Mouse (Mus musculus): ENCODE results near the gene Hdgf. TPM values are rescaled to one million over a fixed set of nuclear protein-coding genes. Genes with fewer than 3 reads are reported as not detected.

Hdgf gene
- total and polyA plus RNA-seq, 2 experiments from 2014 or later: 121 to 160 TPM

DNA sequence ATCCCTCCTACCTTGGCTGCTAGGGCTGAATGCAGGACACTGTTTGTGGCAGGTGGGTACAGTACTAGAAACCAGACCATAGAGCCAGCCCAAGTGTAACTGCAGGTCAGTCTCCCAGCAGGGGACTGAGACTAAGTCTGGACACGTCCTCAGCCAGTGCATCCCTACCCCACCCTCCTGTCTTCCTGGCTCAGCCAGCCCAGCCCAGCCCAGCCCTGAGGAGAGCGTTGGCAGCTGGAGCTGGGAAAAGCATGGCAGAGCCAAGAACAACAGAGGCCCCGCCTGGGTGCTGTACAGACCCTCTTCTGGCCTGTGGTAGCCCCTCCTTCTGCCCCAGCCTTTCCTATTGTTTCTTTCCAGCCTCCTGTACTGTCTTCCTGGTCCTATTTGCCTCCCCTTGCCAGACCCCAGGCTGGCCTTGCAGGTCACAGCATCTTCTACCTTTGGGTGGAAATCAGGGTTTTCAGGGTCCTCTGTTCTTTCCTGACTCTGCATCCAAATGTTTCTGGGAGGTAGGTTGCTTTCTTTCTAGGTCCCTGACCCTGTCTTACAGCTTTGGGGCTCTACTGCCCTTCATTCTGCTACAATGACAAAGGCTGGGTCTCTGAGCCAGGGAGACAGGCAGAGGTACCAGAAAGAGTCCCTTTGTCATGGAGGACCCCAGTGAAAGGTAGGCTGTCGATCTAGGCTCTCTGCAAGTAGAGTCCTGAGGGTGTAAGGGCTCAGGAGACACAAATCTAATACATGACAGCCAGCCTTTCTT is 38.9 kb downstream of the Hdgf start:
- Histone ChIP-seq H3K27ac (ENCODE audit: low read depth, low read length) (no peak overlapping the region), H3K4me3 (ENCODE audit: low read depth, low read length) (no peak overlapping the region), H3K4me2 (ENCODE audit: low read depth) (no peak overlapping the region), H3K27me3 (ENCODE audit: insufficient read depth, low read length) (peaks cover 7% of the 10 kb centered on the region; the same call in 1 of the 2 replicates), H3K4me1 (ENCODE audit: insufficient read depth) (peaks cover 4% of the 10 kb centered on the region; the same call in 1 of the 2 replicates), H3K9me3 (ENCODE audit: low read length) (no peaks in the 10 kb centered on the region), H3K9ac (no peak overlapping the region), H3K36me3 (ENCODE audit: insufficient read depth) (peaks cover 24% of the 10 kb centered on the region)
- ATAC-seq (peak; percentile 40; the same call in 1 of the 2 replicates), DNase-seq (no peak)
- 16% methylated on average over 4 of the region's 4 CpGs for WGBS
- TF ChIP-seq CTCF (IDR thresholded peaks at IDR 0.05; ENCODE audit: low read depth): no peak

DNA sequence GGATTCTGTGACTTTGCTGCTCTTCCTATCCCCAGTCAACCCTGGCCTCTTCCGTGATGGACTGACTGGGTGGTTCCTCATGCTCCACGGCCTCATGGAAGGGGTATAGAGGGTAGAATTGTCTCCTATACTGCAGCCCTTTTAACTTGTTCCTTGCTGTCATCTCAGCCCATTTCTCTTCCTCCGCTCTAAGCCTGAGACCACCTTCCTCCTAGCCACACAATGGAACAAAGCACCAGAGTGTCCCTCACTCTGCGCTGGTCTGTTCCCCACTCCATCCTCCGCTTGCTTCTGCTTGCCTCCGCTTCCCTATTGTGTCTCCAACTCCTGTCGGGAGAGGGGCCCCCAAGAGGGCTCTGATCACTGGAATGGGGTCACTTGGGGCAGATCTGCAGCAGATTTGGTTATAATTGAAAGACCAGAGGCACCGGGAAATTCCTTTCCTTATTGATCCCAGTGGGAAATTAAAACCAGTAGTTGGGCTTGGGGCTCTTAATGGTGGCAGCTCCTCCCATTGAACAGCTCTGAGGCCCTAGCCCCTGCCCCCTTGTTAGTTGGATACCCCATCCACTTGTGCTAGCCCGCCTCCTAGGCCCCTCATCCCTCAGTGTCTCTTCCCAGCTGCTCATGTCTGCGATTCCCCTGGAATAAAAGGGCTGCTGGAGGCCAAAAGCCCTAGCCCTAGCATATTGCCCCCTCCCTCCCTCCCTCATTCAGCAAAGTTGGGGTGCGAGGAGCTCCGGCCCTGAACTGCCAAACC is 39.8 kb downstream of the Hdgf start:
- Histone ChIP-seq H3K4me2 (ENCODE audit: low read depth) (no peak overlapping the region), H3K36me3 (ENCODE audit: insufficient read depth) (peaks cover 17% of the 10 kb centered on the region), H3K9ac (no peak overlapping the region), H3K27me3 (ENCODE audit: insufficient read depth, low read length) (peaks cover 7% of the 10 kb centered on the region; the same call in 1 of the 2 replicates), H3K4me3 (ENCODE audit: low read depth, low read length) (no peak overlapping the region), H3K9me3 (ENCODE audit: low read length) (no peaks in the 10 kb centered on the region), H3K27ac (ENCODE audit: low read depth, low read length) (no peak overlapping the region), H3K4me1 (ENCODE audit: insufficient read depth) (peaks cover 4% of the 10 kb centered on the region; the same call in 1 of the 2 replicates)
- ATAC-seq: no peak
- TF ChIP-seq CTCF (IDR thresholded peaks at IDR 0.05; ENCODE audit: low read depth): no peak
- WGBS: 32% methylated on average over 12 of the region's 12 CpGs
- DNase-seq: no peak

DNA sequence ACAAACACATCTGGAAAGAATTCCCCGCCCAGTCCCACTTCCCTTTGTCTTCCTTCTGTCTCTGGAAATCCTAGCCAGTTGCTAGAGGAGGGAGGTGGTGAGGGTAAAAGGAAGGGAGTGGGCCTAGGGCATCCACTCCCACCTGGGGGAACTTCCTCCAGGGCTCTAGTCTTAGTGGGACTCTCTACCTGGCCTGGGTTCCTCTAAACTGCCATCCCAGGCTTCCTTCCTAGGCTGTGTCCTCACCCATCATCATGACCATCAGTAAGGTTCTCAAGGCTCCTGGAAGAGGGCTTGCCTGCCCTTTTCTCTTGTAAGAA is 40.4 kb downstream of the Hdgf start:
- no peak for ATAC-seq
- H3K4me3 ChIP-seq (ENCODE audit: low read depth, low read length): no peak overlapping the region
- H3K4me2 ChIP-seq (ENCODE audit: low read depth): no peak overlapping the region
- H3K36me3 ChIP-seq (ENCODE audit: insufficient read depth): peaks cover 11% of the 10 kb centered on the region
- 53% methylated on average over 1 of the region's 1 CpGs for WGBS
- TF ChIP-seq CTCF (IDR thresholded peaks at IDR 0.05; ENCODE audit: low read depth): no peak
- H3K27me3 ChIP-seq (ENCODE audit: insufficient read depth, low read length): peaks cover 7% of the 10 kb centered on the region; the same call in 1 of the 2 replicates
- H3K9ac ChIP-seq: no peak overlapping the region
- H3K27ac ChIP-seq (ENCODE audit: low read depth, low read length): no peak overlapping the region
- H3K9me3 ChIP-seq (ENCODE audit: low read length): no peaks in the 10 kb centered on the region
- peaks cover 4% of the 10 kb centered on the region; the same call in 1 of the 2 replicates for H3K4me1 ChIP-seq (ENCODE audit: insufficient read depth)
- no peak for DNase-seq

DNA sequence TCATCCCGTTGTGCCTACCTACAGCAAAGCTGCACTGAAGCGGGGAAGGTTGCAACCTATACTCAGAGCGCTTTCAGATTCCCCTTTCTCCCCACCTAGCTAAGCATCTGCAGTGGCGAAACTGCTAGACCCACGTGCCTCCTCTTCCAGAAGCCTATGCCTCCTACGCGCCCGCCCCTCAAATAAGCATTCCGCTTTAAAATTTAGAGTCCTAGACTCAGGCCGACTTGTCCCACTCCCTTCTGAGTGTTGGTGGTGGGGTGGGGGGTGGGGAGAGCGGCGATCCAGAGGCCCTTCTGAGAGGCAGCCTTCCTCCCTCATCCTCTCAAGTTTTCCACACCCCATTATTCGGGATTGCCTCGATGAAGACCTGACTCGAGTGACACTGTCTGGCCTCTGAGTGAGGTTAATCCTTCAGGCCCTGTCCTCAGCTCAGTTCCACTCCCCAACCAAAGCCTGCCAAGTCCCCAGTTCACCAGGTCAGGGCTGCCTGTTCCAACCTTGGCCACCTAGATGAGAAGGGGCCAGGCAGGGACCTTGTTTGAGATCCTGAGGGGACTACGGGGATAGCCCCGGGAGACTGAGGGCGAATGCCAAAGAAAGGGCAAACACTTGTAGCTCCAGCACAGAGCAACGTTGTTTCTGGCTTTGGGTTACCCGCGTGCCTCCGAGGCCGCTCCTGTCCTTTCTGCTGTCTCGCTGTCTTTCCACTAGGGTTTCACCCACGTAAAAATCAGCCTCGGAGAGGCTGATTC is 41.1 kb downstream of the Hdgf start:
- H3K4me1 ChIP-seq (ENCODE audit: insufficient read depth): peaks cover 4% of the 10 kb centered on the region; the same call in 1 of the 2 replicates
- ATAC-seq: peak; percentile 35; the same call in 1 of the 2 replicates
- 13% methylated on average over 26 of the region's 26 CpGs for WGBS

DNA sequence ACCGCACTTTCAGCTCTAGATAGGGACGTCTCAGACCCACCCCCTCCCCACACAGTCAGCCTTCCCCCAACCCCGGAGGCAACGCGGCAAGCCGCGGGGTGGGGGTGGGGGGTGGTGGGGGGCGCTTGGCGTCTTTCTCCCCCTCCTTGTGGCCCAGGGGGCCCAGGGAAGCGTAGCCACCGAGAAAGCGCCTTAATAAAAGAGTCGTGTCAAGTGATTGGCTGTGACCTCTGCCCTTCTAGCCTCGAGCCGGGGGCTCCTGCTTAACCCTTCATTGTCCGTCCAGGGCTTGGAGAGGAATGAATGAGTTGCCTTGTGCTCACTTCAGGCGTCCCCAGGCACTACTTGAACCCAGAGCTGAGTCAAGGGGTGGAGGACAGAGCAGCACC is 41.7 kb downstream of the Hdgf start:
- no peaks in the 10 kb centered on the region for H3K36me3 ChIP-seq (ENCODE audit: insufficient read depth)

More for the DNA sequence above, 41.1 kb downstream of the Hdgf start:
- Histone ChIP-seq H3K27me3 (ENCODE audit: insufficient read depth, low read length) (peaks cover 7% of the 10 kb centered on the region; the same call in 1 of the 2 replicates), H3K4me3 (ENCODE audit: low read depth, low read length) (peak overlapping the region; percentile 33), H3K4me2 (ENCODE audit: low read depth) (peak overlapping the region; percentile 58), H3K27ac (ENCODE audit: low read depth, low read length) (no peak overlapping the region), H3K9ac (0 out of 2 replicates have a peak overlapping the region, but pooled peaks have one; percentile 28), H3K9me3 (ENCODE audit: low read length) (no peaks in the 10 kb centered on the region), H3K36me3 (ENCODE audit: insufficient read depth) (peaks cover 4% of the 10 kb centered on the region)
- no peak for DNase-seq
- TF ChIP-seq CTCF (IDR thresholded peaks at IDR 0.05; ENCODE audit: low read depth): no peak

More for the DNA sequence above, 41.7 kb downstream of the Hdgf start:
- Histone ChIP-seq H3K4me1 (ENCODE audit: insufficient read depth) (peaks cover 4% of the 10 kb centered on the region; the same call in 1 of the 2 replicates), H3K9me3 (ENCODE audit: low read length) (no peaks in the 10 kb centered on the region), H3K4me3 (ENCODE audit: low read depth, low read length) (peak overlapping the region; percentile 33), H3K4me2 (ENCODE audit: low read depth) (peak overlapping the region; percentile 58), H3K27ac (ENCODE audit: low read depth, low read length) (no peak overlapping the region), H3K9ac (peak overlapping the region; percentile 28; the same call in 1 of the 2 replicates), H3K27me3 (ENCODE audit: insufficient read depth, low read length) (peaks cover 10% of the 10 kb centered on the region; the same call in 1 of the 2 replicates)
- WGBS: under 1% methylated on average over 16 of the region's 17 CpGs
- no peak for TF ChIP-seq CTCF (IDR thresholded peaks at IDR 0.05; ENCODE audit: low read depth)
- ATAC-seq (no peak), DNase-seq (no peak)

Data from forebrain, postnatal 0 days (tissue).